Mouse (Mus musculus) kidney, adult 9 months (tissue): Measurements from ENCODE around the gene Pmp22.
A peak's percentile ranks its signal among the peaks of the same experiment; 100 is the strongest.

ENCODE experiments used
- DNase-seq: peaks from one replicate; pipeline ENCODE4 v3.0.0; 2022

Pmp22 gene

DNA sequence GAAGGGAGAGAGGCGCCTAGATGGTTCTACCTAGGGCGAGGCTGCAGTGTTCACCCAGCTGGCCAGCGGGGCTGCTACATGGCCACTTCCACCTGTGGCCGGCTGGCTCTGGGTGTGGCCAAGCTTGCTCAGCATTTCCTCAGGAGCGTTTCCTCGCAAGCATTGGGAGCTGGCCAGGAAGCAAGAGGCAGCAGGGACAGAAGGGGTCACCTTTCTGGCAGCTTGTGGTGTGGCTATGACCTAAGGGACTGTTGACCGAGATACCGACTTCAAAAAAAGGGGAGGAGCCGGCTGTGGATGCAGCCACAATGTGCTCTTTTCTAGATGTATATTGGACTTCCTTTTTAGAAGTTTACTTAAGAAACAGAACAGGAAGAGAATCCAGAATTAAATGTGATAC is 593 bp downstream of the Pmp22 start:
- peak; percentile 49 for DNase-seq

DNA sequence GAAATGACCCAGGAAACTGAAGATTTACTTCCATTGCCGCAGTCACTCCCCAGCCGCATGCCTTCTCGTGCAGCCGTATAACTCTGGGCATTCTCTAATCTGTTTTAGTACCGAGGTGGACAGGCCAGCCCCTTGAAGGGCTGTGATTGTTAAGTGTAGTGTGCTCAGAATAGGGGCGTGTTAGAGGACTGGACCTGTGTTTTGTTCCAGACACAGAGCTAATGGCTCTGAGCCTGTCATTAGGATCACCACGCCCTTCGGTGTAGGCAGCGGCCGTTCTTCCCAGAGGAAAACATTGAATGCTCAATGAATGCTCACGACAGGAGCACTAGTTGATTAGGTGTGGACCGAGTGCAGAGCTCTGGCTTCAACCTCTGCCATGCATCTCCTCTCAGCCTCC is 1.1 kb downstream of the Pmp22 start:
- DNase-seq = no peak

DNA sequence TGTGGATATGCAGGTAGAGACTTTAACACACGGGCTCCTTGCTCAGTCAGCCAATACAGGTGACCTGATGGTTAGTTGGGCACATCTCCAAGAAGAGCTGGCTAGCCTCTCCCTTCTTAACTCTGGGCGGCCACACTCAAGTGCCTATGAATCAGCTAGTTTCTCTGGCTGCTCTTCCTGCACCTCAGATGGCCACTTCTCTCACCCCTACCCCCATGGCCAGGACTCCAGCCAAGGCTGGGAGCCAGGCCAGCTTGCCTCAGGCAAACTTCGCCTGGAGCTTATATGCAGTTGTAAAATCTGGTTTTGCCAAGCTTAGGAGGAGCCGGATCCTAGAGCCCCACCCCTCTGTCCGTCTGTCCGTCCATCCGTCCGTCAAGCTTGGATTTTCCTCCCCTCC is 1.7 kb downstream of the Pmp22 start:
- DNase-seq = peak; percentile 86

DNA sequence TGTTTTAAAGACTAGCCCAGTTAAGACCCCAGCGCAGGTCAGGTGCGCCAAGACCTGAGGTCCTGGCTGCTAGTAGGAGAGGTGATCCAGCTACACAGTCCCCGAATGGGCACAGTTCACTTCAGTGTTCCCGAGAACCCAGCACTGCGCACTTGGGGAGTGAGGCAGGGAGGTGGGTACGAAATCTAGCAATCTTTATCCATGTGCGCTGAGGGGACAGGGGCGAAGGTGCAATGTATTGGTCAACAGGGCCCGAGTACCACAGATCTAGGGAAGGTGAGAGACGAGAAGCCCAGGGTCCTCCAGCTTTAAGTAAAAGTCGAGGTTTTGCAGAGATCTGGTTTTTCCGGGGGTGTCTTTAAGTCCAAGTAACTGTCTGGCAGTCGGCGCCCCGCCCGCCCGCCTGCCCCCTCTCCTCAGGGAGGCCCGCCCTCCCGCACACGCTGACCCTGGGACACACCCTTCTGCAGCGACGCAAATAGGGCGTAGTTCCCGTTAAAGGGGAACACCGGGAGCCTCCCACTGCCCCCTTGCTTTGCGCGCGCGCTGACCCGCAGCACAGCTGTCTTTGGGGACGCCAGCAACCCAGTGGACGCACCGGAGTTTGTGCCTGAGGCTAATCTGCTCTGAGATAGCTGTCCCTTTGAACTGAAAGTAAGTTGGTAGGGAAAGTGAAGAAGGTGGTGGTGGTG is 2.4 kb downstream of the Pmp22 start:
- peak; percentile 43 for DNase-seq

DNA sequence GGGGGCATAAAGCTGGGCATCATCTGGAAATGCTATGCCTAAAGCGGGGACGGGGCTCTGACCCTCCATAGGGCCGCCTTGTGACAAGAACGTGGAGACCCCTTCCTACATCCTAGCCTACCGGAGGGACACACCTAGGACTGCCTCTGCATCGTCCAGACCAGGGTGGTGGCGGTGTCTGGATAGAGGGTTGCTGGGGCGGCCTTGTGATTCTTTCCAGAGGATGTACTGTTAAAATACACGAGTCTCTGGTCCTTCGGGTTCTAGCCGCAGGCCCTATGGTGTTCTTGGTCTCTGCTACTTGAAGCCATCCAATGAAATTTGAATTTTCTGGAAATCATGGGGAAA is 2.9 kb downstream of the Pmp22 start:
- DNase-seq = no peak

DNA sequence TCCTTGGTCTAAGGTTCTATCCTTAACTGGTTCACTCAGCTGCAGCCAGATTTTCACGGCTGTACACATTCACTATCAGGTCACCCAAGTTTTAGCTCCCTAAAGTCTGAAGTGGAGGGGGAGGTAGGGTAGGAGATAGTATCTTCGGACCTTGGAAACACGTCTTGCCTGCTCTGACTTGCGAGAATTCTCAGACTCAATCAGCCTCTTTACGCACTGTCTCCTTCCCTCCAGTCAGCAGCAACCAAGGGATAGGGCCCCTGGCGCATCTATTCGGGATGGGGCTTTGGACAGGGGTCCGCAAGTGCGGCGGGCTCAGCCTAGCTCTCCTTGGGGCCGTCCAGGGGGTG is 3.3 kb downstream of the Pmp22 start:
- DNase-seq = no peak

DNA sequence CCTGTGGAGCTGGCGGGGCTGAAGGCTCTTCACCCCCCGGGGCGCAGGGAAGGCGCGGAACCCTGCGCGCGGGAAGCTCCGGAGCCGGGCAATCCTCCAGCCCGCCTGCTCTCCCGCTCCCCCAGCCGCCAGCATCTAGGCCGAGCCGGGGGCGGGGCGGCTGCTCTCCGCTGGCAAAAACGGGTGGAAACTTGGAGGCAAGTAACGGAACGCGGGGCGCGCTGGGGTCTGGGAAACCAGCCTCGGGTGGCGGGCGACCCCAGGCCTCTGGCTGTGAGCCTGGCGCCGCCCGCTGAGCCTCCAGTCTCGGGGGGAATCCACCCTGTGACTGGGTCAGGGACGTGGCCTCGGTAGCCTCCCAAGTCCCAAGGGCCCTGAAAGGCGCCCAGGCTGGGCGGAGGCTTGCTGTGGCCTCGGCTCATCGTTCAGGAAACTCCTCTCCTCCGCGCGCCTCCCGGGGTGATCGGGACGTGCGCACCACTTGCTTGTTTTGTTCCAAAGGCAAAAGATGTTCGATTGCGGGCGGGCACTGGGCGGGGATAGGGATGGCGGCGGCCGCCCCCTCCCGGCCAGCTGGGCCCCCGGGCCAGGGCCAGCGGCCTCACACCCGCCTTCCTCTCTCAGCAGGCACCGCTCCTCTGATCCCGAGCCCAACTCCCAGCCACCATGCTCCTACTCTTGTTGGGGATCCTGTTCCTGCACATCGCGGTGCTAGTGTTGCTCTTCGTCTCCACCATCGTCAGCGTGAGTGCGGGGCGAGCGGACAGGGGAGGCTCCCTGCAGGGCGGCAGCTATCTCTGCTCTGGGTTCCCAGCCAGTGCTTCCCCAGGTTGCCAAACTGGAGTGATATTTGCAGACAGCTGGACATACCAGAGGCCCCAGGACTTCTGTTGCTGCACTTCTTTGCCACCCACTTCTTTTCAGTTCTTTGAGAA is 4.0 kb downstream of the Pmp22 start:
- peak; percentile 64 for DNase-seq

DNA sequence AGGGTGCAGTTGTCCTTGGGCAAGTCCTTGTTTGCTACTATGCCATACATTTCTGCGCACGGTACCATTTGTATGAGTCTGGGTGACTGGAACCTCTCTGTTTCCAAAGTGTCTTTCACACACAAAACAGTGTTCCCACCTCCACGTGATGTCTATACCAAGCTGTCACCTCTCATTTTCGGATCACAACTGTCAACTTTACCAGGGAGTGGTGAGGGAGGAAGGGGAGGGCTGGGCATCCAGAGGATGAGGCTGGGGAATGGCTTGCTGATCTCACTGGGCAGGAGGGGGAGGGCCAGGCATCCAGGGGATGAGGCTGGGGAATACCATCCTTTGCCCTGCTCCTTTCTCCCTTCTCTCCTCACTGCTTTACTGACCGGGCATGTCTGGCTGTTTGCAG is 5.2 kb downstream of the Pmp22 start:
- DNase-seq = no peak

DNA sequence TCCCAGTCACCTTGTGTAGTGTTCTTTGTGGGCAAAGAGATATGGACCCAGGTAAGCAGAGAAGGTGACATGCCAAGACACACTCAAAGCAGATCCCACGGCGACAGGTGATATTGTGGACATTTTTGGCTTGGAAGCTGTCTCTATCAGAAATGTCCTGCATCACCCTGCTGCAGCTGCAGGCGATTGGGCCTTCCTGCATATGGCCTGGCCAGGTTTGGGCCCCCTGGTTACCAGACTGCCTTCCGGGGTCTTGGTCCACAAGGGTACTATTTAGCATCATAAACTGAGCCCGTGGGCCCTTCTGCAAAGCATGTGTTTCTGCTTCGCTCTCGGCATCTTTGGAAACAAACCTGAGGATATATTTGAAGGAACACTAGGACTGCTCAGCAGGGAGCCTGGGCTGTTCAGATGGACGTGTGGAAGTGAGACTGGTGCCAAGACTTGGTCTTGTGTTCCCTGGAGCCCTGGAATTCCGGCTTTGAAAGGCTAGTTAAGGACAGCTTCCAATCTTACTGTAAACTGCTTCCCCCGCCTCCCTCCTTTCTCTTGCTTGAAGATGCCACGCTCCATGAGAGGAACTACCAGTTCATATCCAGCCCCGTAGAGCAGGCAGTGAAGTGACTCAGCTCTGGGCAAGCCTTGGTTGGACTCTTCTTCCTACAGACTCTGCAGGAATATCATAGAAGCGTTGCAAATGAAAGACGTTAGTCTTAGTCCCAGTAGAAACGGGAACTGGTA is 6.1 kb downstream of the Pmp22 start:
- DNase-seq = no peak

DNA sequence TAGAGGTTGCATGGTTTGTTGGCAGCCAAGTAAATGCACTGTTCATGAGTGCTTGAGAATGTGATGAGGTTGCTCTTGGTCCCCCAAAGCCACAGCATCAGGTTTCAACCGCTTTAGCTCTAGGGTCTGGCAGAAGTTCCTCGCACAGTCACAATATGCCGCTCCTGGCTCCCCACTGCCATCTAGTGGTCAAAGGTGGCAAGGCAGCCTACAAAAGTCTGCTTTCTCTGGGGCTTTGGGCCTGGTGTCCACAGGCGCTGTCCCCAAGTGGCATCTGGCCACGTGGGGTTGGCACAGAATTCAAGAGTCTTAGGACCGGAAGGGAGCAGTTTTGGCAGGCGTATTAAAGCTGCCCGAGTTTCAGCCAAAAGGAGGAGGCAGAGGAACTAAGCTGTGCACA is 6.8 kb downstream of the Pmp22 start:
- peak; percentile 89 for DNase-seq

DNA sequence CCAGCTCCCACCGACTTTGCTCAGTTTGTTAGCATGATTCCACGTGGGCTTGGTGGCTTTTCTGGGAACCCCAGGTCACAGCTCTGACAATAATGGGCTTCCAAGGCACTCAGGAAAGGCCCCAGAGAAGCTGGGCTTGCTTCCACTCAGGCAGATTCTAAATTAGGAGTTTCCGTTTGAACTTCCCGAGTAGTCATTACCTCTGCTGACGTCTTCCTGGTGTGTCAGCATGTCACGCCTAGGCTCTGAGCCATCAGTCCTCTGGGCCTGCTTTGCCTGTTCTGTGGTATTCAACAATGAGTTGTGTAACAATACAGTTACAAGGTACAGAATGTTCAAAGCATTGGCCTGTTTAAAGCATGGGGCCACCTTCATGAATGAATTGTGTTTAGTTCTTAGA is 7.4 kb downstream of the Pmp22 start:
- peak; percentile 78 for DNase-seq

DNA sequence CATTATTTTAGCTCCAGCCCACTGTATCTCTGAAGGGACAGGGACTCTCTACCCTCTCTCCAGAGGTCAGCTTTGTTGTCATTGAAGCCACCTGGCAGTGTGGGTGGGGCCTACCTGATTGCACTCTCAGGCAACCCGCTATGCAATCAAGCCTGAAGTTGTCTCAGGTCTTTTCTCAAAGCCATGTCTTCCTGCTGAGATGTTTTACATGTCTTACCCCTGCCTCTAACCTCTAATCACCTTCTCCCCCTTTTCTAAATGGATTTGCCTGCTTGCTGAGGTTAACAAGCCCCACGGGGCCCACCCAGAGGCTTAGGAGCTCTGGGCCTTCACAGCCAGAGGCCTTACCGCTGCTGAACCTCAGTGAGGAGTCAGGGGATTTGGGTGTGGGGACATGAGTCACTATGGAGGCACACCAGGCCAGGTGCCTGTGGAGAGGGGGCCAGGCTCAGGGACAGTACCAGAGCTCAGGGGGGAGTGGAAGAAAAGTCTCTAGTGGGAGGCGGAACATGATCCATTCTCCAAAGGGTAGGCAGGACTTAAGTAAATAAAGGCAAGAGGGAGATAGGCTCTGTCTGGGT is 8.1 kb downstream of the Pmp22 start:
- DNase-seq = no peak

DNA sequence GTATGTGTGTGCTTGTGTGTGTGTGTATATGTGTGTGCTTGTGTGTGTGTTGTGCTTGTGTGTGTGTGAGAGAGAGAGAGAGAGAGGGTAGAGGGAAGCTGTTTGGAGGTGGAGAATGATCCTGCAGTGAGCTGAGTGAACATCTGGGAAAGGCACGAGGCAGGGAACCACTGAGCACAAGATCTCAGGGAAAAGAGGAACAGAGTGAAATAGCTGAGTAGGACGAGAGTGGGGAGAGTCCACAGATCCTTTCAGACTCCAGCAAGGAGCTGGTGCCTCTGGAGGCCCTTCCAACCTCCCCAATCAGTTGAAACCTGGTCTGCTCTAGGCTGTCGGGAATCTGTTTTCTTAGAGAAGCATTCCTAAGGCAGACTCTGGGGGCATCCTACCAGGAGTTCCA is 10.0 kb downstream of the Pmp22 start:
- DNase-seq = no peak

DNA sequence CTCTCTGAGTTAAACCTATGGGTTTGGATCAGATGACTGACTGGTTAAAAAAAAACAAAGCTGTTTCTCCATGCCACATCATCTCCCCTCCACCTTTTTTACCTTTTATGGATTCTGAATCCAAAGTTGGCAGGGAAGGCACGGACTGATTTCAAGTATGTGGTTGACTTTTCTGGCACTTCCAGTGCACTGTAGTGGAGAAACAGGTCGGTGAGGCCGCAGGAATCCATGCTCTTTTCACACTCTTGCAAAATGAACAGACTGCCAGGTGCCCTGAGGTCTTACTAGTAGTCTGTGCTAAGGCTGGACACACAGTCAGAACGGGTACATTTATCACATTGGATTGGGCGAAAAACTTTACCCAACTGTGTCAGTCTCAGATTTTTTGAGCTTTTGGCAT is 13.5 kb downstream of the Pmp22 start:
- no peak for DNase-seq

DNA sequence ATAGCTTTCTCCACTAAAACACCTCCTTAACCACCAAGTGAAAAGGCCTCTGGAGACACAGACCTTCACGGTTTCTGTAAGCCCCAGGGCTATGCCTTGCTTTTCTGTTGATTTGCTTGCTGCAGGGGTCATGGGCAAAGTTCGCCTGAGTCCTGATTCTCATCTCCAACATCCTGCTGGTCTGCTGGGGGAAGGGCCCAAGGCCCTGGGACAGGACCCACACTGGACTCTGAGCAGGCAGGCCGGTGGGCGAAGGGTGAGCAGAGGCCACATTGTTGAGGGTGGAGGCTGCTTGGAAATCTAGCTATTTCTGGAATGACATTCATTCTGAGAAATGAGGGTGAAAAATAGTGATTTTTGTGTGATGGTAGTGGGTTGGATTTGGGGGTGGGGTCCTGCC is 14.0 kb downstream of the Pmp22 start:
- no peak for DNase-seq

DNA sequence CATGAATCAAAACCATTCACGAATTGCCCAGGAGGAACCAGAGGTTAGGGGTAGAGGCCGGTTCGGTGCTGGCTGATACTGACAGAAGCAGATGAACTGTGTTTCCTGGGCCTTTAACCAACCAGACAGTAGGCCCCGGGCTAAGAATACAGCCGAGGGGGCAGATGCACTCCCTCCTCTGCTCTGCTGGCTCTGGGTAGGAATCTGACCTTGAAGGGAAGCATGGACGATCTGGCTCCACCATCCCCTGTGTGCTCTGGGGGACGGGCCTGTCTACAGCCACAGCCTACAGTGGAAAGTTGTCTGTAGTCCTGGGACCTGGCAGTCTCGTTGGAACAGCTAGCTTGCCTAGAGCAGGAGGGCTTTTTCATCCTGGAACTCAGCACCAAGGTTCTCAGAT is 14.7 kb downstream of the Pmp22 start:
- no peak for DNase-seq

DNA sequence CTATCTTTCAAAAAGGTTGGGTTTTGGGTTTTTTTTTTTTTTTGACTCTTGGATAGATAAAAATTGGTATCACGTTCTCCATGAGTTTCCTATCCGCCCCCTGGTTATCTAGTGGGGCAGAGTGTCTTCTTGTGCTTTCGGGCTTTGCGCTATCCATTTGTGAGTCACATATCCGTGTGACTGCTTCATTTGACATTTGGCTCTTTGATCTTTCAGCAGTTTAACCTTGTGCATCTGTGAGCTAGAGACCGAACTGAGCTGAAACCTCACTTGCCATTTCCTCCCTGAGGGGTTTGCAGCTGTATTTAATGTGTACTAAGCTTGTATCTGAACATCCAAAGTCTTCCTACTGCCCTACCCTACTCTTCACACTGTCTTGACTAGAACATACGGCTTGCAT is 17.8 kb downstream of the Pmp22 start:
- DNase-seq = no peak

DNA sequence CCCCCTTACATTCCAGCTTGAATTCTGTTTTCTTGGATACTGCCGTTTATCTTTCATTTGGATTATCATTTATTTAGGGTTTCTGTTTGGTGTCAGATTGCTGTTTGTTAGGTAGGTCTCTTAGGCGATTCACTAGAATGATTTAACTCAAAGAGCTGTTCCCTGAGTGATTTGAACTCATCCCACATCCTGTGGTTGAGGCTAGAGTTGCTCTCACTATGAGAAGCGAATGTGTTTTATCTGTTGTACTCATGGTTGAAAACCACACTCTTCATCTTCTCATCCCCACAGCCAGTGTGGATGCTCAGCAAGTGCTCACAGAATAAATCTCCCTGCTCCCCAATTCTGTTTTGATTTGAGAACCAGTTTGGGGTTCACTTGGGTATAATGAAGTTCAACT is 19.5 kb downstream of the Pmp22 start:
- no peak for DNase-seq

DNA sequence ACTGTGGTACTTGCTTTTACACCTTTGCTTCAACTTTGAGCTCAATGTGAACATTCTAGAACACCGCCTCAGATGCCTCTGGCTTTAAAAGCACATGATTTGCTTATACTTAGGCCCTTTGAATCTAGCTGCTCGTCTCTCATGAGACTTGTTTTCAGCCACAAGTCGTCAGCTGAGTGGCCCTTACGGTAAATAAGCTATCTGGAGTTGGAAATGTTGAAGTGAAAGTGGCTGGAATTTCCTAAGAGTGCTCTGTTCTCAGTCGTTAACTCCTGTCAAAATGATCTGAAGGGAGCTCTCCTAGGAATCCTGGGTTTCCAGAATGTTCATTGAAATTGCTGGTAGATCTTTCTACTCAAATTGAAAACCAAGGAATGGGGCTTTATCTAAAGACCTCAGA is 23.1 kb downstream of the Pmp22 start:
- DNase-seq = no peak

DNA sequence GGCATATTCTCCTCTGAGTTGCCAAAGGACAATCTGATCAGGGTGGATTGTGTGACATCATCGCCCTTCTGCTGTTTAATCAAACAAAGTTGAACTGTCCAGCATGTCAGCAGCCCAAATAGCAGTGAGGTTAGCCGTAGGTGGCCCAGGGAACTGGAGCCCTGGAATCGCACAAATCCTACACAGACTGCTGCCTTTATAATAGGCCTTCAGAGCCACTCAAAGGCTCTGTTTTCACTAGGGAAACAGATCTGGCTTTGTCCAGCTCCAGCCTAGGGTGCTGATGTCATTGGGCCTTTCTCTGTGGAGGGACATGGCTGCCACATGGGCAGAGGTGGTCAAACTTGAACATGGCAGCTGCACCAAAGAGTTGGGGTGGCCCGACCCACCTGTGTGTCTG is 28.3 kb downstream of the Pmp22 start:
- DNase-seq = no peak

DNA sequence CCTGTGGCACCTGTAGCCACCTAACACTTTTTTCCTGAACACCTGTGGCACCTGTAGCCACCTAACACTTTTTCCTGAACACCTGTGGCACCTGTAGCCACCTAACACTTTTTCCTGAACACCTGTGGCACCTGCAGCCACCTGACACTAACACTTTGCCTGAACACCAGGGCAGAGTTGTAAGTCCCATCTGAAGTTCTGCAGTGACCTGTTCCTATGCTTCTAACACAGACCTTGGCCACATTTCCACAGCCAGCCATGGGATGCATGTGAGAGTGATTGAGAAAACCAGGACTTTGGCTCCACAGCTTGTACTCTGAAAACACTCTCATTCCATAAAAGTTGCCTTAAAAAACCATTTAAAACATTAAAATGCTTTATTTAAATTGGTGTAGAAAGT is 32.1 kb downstream of the Pmp22 start:
- no peak for DNase-seq

DNA sequence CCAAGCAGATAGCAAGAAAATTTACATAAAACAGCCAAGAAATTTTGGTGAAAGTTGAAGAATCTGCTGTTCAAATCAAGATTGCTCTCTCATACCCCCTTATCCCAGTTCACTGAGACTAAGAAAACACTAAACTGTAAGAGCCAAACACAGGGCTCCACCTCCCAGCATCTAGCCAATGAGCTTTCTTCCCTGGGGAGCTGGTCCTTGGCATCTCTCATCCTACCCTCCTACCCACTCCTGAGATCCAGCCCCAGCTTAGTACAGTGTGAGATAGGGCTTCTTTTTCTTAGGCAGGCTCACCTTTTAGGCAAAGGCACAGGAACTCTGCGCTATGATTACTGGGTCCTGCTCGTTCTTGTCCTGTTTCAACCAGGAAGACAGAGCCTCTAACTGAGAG is 34.0 kb downstream of the Pmp22 start:
- DNase-seq = no peak

DNA sequence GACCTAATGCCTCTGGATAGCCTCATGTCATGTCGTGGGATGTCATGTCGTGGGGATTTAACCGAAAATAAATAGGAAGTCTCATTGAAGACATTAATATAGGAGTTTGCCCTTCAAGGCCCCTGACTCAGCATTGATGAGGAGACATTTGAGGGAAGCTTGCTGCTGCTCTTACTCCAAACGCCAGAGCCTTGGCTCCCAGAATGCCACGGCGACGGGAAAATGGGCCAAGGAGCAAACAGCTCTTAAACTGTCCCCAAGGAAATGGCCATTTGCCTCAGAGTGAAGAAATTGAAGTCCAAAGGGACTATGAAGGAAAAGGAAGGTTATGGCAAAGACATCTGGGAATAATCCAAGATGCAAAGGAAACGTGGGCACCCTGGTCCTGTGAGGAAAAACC is 34.8 kb downstream of the Pmp22 start:
- DNase-seq = no peak
